Mouse (Mus musculus) G1E-ER4 (cell line): ENCODE results near the gene Cldn5. TPM values are rescaled to one million over a fixed set of nuclear protein-coding genes. Genes with fewer than 3 reads are reported as not detected.

Experiments used
- GATA1 ChIP-seq: IDR thresholded peaks from one replicate; pipeline ENCODE4 v1.8.0; 2012; ENCODE audit warnings: low read length, inconsistent platforms
- polyA plus RNA-seq: library from polyadenylated mRNA; stranded (reverse); fragments of >175 nt; gene quantifications from 2 replicates; pipeline ENCODE4 v1.2.3, GENCODE M21; 2012

Gene Cldn5
- polyA plus RNA-seq, 1 experiment, result not detected

GRCm38 (mm10) chr16:18775621-18776555, 759 bp upstream of the Cldn5 start:
- TF ChIP-seq GATA1, result no peak

- TF ChIP-seq GATA1, result no peak
Observed at GRCm38 (mm10) chr16:18777101-18778080, 744 bp downstream of the Cldn5 start.

GRCm38 (mm10) chr16:18778461-18778860, 1.8 kb downstream of the Cldn5 start:
- TF ChIP-seq GATA1, result no peak

GRCm38 (mm10) chr16:18781810-18782209, 5.2 kb downstream of the Cldn5 start:
- TF ChIP-seq GATA1, result no peak

GRCm38 (mm10) chr16:18785025-18785424, 8.4 kb downstream of the Cldn5 start:
- TF ChIP-seq GATA1, result no peak

GRCm38 (mm10) chr16:18785485-18785884, 8.8 kb downstream of the Cldn5 start:
- no peak for TF ChIP-seq GATA1

GRCm38 (mm10) chr16:18786652-18787051, 10.0 kb downstream of the Cldn5 start:
- TF ChIP-seq GATA1, result no peak

GRCm38 (mm10) chr16:18788627-18789406, 12.2 kb downstream of the Cldn5 start:
- TF ChIP-seq GATA1, result no peak

GRCm38 (mm10) chr16:18795223-18795899, 18.7 kb downstream of the Cldn5 start:
- TF ChIP-seq GATA1, result no peak

- TF ChIP-seq GATA1, result no peak
Observed at GRCm38 (mm10) chr16:18796645-18797044, 20.0 kb downstream of the Cldn5 start.

GRCm38 (mm10) chr16:18798151-18798550, 21.5 kb downstream of the Cldn5 start:
- no peak for TF ChIP-seq GATA1

GRCm38 (mm10) chr16:18798841-18799240, 22.2 kb downstream of the Cldn5 start:
- no peak for TF ChIP-seq GATA1

- no peak for TF ChIP-seq GATA1
Observed at GRCm38 (mm10) chr16:18805746-18806145, 29.1 kb downstream of the Cldn5 start.

GRCm38 (mm10) chr16:18809001-18809400, 32.4 kb downstream of the Cldn5 start:
- TF ChIP-seq GATA1, result no peak

- no peak for TF ChIP-seq GATA1
Observed at GRCm38 (mm10) chr16:18811032-18811431, 34.4 kb downstream of the Cldn5 start.
